Mouse (Mus musculus): Measurements from ENCODE around the gene Cmbl. TPM values are rescaled to one million over a fixed set of nuclear protein-coding genes. Genes with fewer than 3 reads are reported as not detected.

Cmbl gene
- polyA plus RNA-seq, 1 experiment, result 5.3 TPM

- H3K4me3 ChIP-seq (ENCODE audit: insufficient read depth, poor library complexity, severe bottlenecking), result no peak overlapping the region
- no peak for TF ChIP-seq MAX (IDR thresholded peaks at IDR 0.05)
- TF ChIP-seq CTCF (IDR thresholded peaks at IDR 0.05; ENCODE audit: control insufficient read depth, insufficient read depth, insufficient read length), result no peak
- no peak for TF ChIP-seq MYOG (IDR thresholded peaks at IDR 0.05; ENCODE audit: control insufficient read depth, extremely low read depth, insufficient read length)
- no peak for TF ChIP-seq FOSL1 (IDR thresholded peaks at IDR 0.05; ENCODE audit: insufficient read depth, low read length, poor library complexity, severe bottlenecking)
- no peak for TF ChIP-seq CEBPB (IDR thresholded peaks at IDR 0.05; ENCODE audit: low read depth)
- no peak for TF ChIP-seq USF1 (IDR thresholded peaks at IDR 0.05; ENCODE audit: low read depth)
Measured at GRCm38 (mm10) chr15:31529103-31529502, 36.1 kb upstream of the Cmbl start.

GRCm38 (mm10) chr15:31529811-31530658 lies 35.2 kb upstream of the Cmbl start:
- no peaks in the 10 kb centered on the region for H3K36me3 ChIP-seq (ENCODE audit: control insufficient read depth, insufficient read depth)
- H3K27me3 ChIP-seq (ENCODE audit: control insufficient read depth, insufficient read depth, insufficient read length), result no peaks in the 10 kb centered on the region
- peaks cover 54% of the 10 kb centered on the region for H3K79me3 ChIP-seq (ENCODE audit: low read depth)

More at GRCm38 (mm10) chr15:31529103-31529502, 36.1 kb upstream of the Cmbl start:
- Histone ChIP-seq H3ac (ENCODE audit: control insufficient read depth, insufficient read length, low read depth) (no peak overlapping the region), H3K79me3 (ENCODE audit: low read depth) (peaks cover 63% of the 10 kb centered on the region), H3K27me3 (ENCODE audit: control insufficient read depth, insufficient read depth, insufficient read length) (no peaks in the 10 kb centered on the region), H3K79me2 (ENCODE audit: control insufficient read depth, insufficient read depth) (peaks cover 70% of the 10 kb centered on the region), H3K36me3 (ENCODE audit: control insufficient read depth, insufficient read depth) (no peaks in the 10 kb centered on the region)

GRCm38 (mm10) chr15:31530659-31531445 lies 34.3 kb upstream of the Cmbl start, which contains the start of gene March6:
Gene March6, minus strand, starts transcription at chr15:31531053.
- Histone ChIP-seq H3K79me3 (ENCODE audit: low read depth) (peaks cover 46% of the 10 kb centered on the region), H3K79me2 (ENCODE audit: control insufficient read depth, insufficient read depth) (peaks cover 53% of the 10 kb centered on the region), H3K27me3 (ENCODE audit: control insufficient read depth, insufficient read depth, insufficient read length) (no peaks in the 10 kb centered on the region), H3ac (ENCODE audit: control insufficient read depth, insufficient read length, low read depth) (peak within 1 kb of the TSS; percentile 86), H3K36me3 (ENCODE audit: control insufficient read depth, insufficient read depth) (no peaks in the 10 kb centered on the region), H3K4me3 (ENCODE audit: insufficient read depth, poor library complexity, severe bottlenecking) (peak within 1 kb of the TSS; percentile 99)
- TF ChIP-seq CTCF (IDR thresholded peaks at IDR 0.05; ENCODE audit: control insufficient read depth, insufficient read depth, insufficient read length) (no peak), MYOG (IDR thresholded peaks at IDR 0.05; ENCODE audit: control insufficient read depth, extremely low read depth, insufficient read length) (no peak), FOSL1 (IDR thresholded peaks at IDR 0.05; ENCODE audit: insufficient read depth, low read length, poor library complexity, severe bottlenecking) (no peak), MAX (IDR thresholded peaks at IDR 0.05) (no peak), MYOD1 (IDR thresholded peaks at IDR 0.05; ENCODE audit: control insufficient read depth, insufficient read length, low read depth) (no peak), CEBPB (IDR thresholded peaks at IDR 0.05; ENCODE audit: low read depth) (no peak), USF1 (IDR thresholded peaks at IDR 0.05; ENCODE audit: low read depth) (no peak)

More at GRCm38 (mm10) chr15:31529811-31530658, 35.2 kb upstream of the Cmbl start:
- H3ac ChIP-seq (ENCODE audit: control insufficient read depth, insufficient read length, low read depth), result peak overlapping the region; percentile 86
- H3K79me2 ChIP-seq (ENCODE audit: control insufficient read depth, insufficient read depth), result peaks cover 61% of the 10 kb centered on the region
- TF ChIP-seq MYOG (IDR thresholded peaks at IDR 0.05; ENCODE audit: control insufficient read depth, extremely low read depth, insufficient read length) (no peak), CTCF (IDR thresholded peaks at IDR 0.05; ENCODE audit: control insufficient read depth, insufficient read depth, insufficient read length) (no peak)
- H3K4me3 ChIP-seq (ENCODE audit: insufficient read depth, poor library complexity, severe bottlenecking), result peak overlapping the region; percentile 99

GRCm38 (mm10) chr15:31531446-31532330 lies 33.5 kb upstream of the Cmbl start:
- H3K4me3 ChIP-seq (ENCODE audit: insufficient read depth, poor library complexity, severe bottlenecking), result peak overlapping the region; percentile 99
- H3ac ChIP-seq (ENCODE audit: control insufficient read depth, insufficient read length, low read depth), result peak overlapping the region; percentile 75
- no peak for TF ChIP-seq MAX (IDR thresholded peaks at IDR 0.05)
- no peak for TF ChIP-seq CTCF (IDR thresholded peaks at IDR 0.05; ENCODE audit: control insufficient read depth, insufficient read depth, insufficient read length)
- no peak for TF ChIP-seq FOSL1 (IDR thresholded peaks at IDR 0.05; ENCODE audit: insufficient read depth, low read length, poor library complexity, severe bottlenecking)
- TF ChIP-seq CEBPB (IDR thresholded peaks at IDR 0.05; ENCODE audit: low read depth), result no peak
- no peaks in the 10 kb centered on the region for H3K36me3 ChIP-seq (ENCODE audit: control insufficient read depth, insufficient read depth)
- no peaks in the 10 kb centered on the region for H3K27me3 ChIP-seq (ENCODE audit: control insufficient read depth, insufficient read depth, insufficient read length)
- H3K79me3 ChIP-seq (ENCODE audit: low read depth), result peaks cover 37% of the 10 kb centered on the region
- H3K79me2 ChIP-seq (ENCODE audit: control insufficient read depth, insufficient read depth), result peaks cover 44% of the 10 kb centered on the region

- Histone ChIP-seq H3ac (ENCODE audit: control insufficient read depth, insufficient read length, low read depth) (no peak overlapping the region), H3K79me3 (ENCODE audit: low read depth) (peaks cover 30% of the 10 kb centered on the region), H3K4me3 (ENCODE audit: insufficient read depth, poor library complexity, severe bottlenecking) (no peak overlapping the region), H3K27me3 (ENCODE audit: control insufficient read depth, insufficient read depth, insufficient read length) (no peaks in the 10 kb centered on the region), H3K36me3 (ENCODE audit: control insufficient read depth, insufficient read depth) (no peaks in the 10 kb centered on the region), H3K79me2 (ENCODE audit: control insufficient read depth, insufficient read depth) (peaks cover 36% of the 10 kb centered on the region)
- TF ChIP-seq USF1 (IDR thresholded peaks at IDR 0.05; ENCODE audit: low read depth) (no peak), MAX (IDR thresholded peaks at IDR 0.05) (no peak), MYOG (IDR thresholded peaks at IDR 0.05; ENCODE audit: control insufficient read depth, extremely low read depth, insufficient read length) (no peak), FOSL1 (IDR thresholded peaks at IDR 0.05; ENCODE audit: insufficient read depth, low read length, poor library complexity, severe bottlenecking) (no peak), MYOD1 (IDR thresholded peaks at IDR 0.05; ENCODE audit: control insufficient read depth, insufficient read length, low read depth) (no peak), CTCF (IDR thresholded peaks at IDR 0.05; ENCODE audit: control insufficient read depth, insufficient read depth, insufficient read length) (no peak), CEBPB (IDR thresholded peaks at IDR 0.05; ENCODE audit: low read depth) (no peak)
Measured at GRCm38 (mm10) chr15:31532331-31533021, 32.7 kb upstream of the Cmbl start.

Measured in C2C12 (cell line).